Mouse (Mus musculus): ENCODE results near the gene Fgf5. TPM values are rescaled to one million over a fixed set of nuclear protein-coding genes. Genes with fewer than 3 reads are reported as not detected.

The Fgf5 gene
- total and polyA plus RNA-seq, 3 experiments = 0.04 to 0.55 (median 0.27) TPM

DNA sequence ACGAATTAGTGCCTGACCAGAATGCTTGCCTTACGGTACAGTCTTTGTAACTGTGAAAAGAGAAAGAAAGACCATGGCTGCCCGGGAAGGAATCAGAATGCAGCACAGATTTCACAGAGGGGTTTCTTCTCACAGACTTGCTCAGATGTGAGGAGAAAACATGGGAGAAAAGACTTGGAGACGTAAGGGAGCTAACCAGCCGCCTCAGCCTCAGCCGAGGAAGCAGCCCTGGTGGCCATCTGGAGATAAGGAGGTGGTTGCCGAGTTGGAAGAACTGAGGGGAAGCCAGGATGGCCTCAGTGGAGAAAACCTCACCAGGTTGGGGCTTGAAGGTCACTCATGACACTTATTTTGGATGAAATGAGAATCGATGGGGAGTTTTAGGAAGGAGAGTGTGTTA, 8.7 kb upstream of the Fgf5 start:
- H3K79me2 ChIP-seq (replicated peaks; ENCODE audit: control insufficient read depth, extremely low read depth, insufficient read depth, poor library complexity, severe bottlenecking) = no peaks in the 10 kb centered on the region
- no peaks in the 10 kb centered on the region for H3K27me3 ChIP-seq (replicated peaks)
- peaks cover 10 to 33% of the 10 kb centered on the region in 2 experiments for H3K4me1 ChIP-seq (ENCODE audit: control insufficient read depth in 1 of 2, insufficient read depth in 2 of 2)
- no peaks in the 10 kb centered on the region for H3K36me3 ChIP-seq (replicated peaks in 1 of 2; ENCODE audit: control insufficient read depth in 1 of 2, insufficient read depth in 1 of 2, low read length in 1 of 2)
- no peak overlapping the region for H3K4me3 ChIP-seq (replicated peaks in 1 of 3; ENCODE audit: low read depth in 2 of 3, low read length in 2 of 3, poor library complexity in 1 of 3)
- no peak overlapping the region for H3K4me2 ChIP-seq (ENCODE audit: insufficient read depth, low read depth, poor library complexity, severe bottlenecking)
- no peak for TF ChIP-seq NRF1 (IDR thresholded peaks at IDR 0.05; ENCODE audit: low read depth, low read length)
- TF ChIP-seq MAX (IDR thresholded peaks at IDR 0.05; ENCODE audit: low read length) = no peak
- TF ChIP-seq ZMIZ1 (IDR thresholded peaks at IDR 0.05; ENCODE audit: low read depth, low read length) = no peak
- no peak for TF ChIP-seq RCOR1 (conservative IDR thresholded peaks at IDR 0.05; ENCODE audit: low read depth, low read length)
- TF ChIP-seq JUND (conservative IDR thresholded peaks at IDR 0.05; ENCODE audit: low read depth, low read length) = no peak
- no peak for TF ChIP-seq IRF4 (IDR thresholded peaks at IDR 0.05; ENCODE audit: low read depth, low read length)
- TF ChIP-seq ZKSCAN1 (IDR thresholded peaks at IDR 0.05; ENCODE audit: borderline replicate concordance, low read depth, low read length) = no peak
- no peak for TF ChIP-seq GABPA (IDR thresholded peaks at IDR 0.05; ENCODE audit: insufficient replicate concordance, low read depth, low read length)
- no peak for TF ChIP-seq RAD21 (IDR thresholded peaks at IDR 0.05; ENCODE audit: low read depth, low read length)
- no peak for TF ChIP-seq CTCF (conservative IDR thresholded peaks at IDR 0.05 in 1 of 2, IDR thresholded peaks at IDR 0.05 in 1 of 2; ENCODE audit: low read depth in 2 of 2, low read length in 2 of 2)
- no peak for TF ChIP-seq POLR2AphosphoS2 (IDR thresholded peaks at IDR 0.05; ENCODE audit: low read depth, low read length)
- no peak for TF ChIP-seq SMC3 (IDR thresholded peaks at IDR 0.05; ENCODE audit: low read depth, low read length)
- TF ChIP-seq HCFC1 (IDR thresholded peaks at IDR 0.05; ENCODE audit: low read depth, low read length) = no peak
- dilution Hi-C loops (cut with MboI; ENCODE audit: extremely low pct_ligation_motif_present, extremely low pct_unique_long_range_greater_than_20kb, low sequenced_read_pairs) = no loop called here
- no peak for DNase-seq (ENCODE audit: extremely low read depth)
- no peaks in the 10 kb centered on the region for H3K9me3 ChIP-seq (replicated peaks; ENCODE audit: low read length)
- in situ Hi-C loops (cut with MboI; ENCODE audit: low pct_ligation_motif_present, low pct_unique_long_range_greater_than_20kb, low sequenced_read_pairs) = no loop called here
- H3K9ac ChIP-seq (ENCODE audit: insufficient read depth, low read depth) = no peak overlapping the region
- no peak overlapping the region for H3K27ac ChIP-seq (ENCODE audit: insufficient read depth, low read depth)

DNA sequence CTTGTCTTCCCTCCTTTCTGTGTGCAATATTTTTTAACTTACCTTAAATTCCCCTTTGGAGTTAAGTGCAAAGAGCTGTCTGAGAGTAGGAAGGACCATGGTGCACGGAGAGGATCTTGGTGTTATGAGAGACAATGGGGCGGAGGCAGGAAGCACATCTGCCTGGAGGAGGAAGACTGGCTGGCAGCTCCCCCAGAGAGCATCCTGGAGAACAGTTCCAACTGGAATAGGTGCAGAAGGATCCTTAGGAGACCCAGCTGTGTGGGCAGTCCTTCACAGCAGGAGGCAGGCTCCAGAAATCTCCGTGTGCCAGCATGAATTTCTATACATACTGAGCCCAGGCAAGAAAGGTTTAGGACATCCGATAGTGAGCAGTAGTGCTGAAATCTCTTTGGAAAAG, 8.0 kb upstream of the Fgf5 start:
- Histone ChIP-seq H3K4me3 (replicated peaks in 1 of 3; ENCODE audit: low read depth in 2 of 3, low read length in 2 of 3, poor library complexity in 1 of 3) (no peak overlapping the region), H3K36me3 (replicated peaks in 1 of 2; ENCODE audit: control insufficient read depth in 1 of 2, insufficient read depth in 1 of 2, low read length in 1 of 2) (no peaks in the 10 kb centered on the region), H3K4me1 (ENCODE audit: control insufficient read depth in 1 of 2, insufficient read depth in 2 of 2) (peaks cover 10 to 26% of the 10 kb centered on the region in 2 experiments), H3K79me2 (replicated peaks; ENCODE audit: control insufficient read depth, extremely low read depth, insufficient read depth, poor library complexity, severe bottlenecking) (no peaks in the 10 kb centered on the region), H3K9me3 (replicated peaks; ENCODE audit: low read length) (no peaks in the 10 kb centered on the region), H3K27me3 (replicated peaks) (no peaks in the 10 kb centered on the region), H3K4me2 (ENCODE audit: insufficient read depth, low read depth, poor library complexity, severe bottlenecking) (no peak overlapping the region), H3K27ac (ENCODE audit: insufficient read depth, low read depth) (no peak overlapping the region), H3K9ac (ENCODE audit: insufficient read depth, low read depth) (no peak overlapping the region)
- no peak for DNase-seq (ENCODE audit: extremely low read depth)
- dilution Hi-C loops (cut with MboI; ENCODE audit: extremely low pct_ligation_motif_present, extremely low pct_unique_long_range_greater_than_20kb, low sequenced_read_pairs) (no loop called here), in situ Hi-C loops (cut with MboI; ENCODE audit: low pct_ligation_motif_present, low pct_unique_long_range_greater_than_20kb, low sequenced_read_pairs) (no loop called here)
- no peak for TF ChIP-seq E2F4 (IDR thresholded peaks at IDR 0.05; ENCODE audit: insufficient replicate concordance, low read depth, low read length)
- TF ChIP-seq RCOR1 (conservative IDR thresholded peaks at IDR 0.05; ENCODE audit: low read depth, low read length) = no peak
- TF ChIP-seq USF2 (conservative IDR thresholded peaks at IDR 0.05; ENCODE audit: low read depth, low read length) = no peak
- TF ChIP-seq POLR2A (IDR thresholded peaks at IDR 0.05; ENCODE audit: low read depth, low read length) = no peak
